Mouse (Mus musculus) cerebellum, postnatal 10 days (tissue): ENCODE results near the gene Gsta1.
"Not testable (repeated sequence)": the region's sequence is repeated elsewhere in the genome, so short reads cannot be mapped to it uniquely, and the experiment has no call there.

Source experiments
- DNase-seq, 2 experiments: peaks; one replicate each; pipeline ENCODE4 v3.0.0; 2021; ENCODE audit warnings: mixed read lengths in 2 of 2

Gsta1 gene

DNA sequence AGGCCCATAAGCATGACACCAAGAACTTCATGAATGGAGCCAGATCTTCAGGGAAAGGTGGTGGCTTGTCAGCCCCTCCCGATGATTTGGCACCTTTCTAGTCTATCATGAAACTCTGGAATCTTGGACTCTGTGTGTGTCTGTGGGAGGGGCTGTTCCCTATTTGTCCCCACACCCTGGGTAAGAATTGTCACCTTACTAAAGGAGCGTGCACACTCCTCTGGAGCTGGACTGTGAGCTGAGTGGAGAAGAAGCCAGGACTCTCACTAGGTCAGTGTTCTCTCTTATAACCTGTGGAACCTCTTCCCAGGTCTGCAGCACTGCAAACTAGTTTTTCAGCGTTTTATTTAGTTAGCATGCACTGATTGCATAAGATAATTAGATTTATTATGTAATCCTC, at the start of gene Gsta1:
Gene Gsta1 (plus strand): TSS at position 196 of the 400 bp plus-strand sequence.
- not testable (repeated sequence) for DNase-seq

DNA sequence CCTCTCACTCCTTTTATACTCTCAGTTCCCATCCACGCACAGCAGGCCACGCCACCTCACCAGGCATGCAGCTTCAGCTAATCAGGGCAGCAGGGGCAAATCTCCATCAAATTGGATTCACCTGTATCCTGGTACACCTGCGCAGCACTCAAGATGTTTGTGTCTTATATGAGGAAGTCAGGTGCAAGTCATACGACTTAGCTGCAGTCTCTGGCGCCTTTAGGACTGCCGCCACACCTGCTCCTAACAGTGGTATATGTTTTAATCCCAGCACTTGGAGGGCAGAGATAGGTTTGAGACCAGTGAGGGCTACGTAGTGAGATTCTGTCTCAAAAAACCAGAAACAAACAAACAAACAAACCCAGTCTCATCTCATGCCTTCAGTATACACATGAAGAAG, 48.0 kb upstream of the Gsta1 start, which contains the start of gene Gsta4:
Gene Gsta4 (plus strand): TSS at position 301 of the 400 bp plus-strand sequence.
- DNase-seq, result not testable (repeated sequence)

DNA sequence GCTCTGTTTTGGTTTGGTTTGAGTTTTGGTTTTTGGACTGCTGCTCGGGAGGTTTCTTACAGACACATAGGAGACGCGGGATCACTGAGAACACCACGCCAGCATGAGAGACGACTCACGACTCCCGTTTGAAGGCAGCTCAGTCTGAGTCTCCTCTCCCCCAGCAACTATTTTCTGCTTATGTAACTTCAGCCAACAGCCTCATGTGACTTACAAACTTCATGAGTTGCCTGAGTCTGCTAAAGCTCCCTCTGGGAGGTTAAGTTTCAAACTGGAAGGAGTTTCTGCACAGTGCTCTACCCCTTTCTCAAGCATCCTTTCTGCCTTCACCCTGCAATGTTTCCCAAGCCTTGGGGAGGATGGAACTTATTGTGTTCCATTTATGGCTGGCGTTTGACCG, 44.8 kb upstream of the Gsta1 start:
- no peak for DNase-seq

DNA sequence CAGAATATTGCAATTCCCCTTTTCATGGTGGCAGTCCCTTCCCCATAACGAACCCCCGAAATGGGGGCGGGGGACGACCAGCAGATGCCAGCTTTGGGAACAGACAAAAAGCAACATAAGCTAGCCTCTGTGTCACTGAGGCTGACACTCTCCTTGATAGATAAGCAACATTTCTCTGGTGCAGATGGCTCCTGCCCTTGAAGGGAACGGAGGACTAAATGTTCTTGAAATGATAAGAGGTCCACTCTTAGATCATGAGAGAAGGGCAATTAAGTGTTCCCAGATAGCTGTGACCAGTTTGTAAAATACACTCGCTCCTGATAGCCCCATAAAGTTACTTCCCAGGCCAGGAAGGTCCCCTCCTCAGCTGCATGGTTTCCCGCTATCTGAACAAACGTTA, 41.5 kb upstream of the Gsta1 start:
- DNase-seq, result no peak

DNA sequence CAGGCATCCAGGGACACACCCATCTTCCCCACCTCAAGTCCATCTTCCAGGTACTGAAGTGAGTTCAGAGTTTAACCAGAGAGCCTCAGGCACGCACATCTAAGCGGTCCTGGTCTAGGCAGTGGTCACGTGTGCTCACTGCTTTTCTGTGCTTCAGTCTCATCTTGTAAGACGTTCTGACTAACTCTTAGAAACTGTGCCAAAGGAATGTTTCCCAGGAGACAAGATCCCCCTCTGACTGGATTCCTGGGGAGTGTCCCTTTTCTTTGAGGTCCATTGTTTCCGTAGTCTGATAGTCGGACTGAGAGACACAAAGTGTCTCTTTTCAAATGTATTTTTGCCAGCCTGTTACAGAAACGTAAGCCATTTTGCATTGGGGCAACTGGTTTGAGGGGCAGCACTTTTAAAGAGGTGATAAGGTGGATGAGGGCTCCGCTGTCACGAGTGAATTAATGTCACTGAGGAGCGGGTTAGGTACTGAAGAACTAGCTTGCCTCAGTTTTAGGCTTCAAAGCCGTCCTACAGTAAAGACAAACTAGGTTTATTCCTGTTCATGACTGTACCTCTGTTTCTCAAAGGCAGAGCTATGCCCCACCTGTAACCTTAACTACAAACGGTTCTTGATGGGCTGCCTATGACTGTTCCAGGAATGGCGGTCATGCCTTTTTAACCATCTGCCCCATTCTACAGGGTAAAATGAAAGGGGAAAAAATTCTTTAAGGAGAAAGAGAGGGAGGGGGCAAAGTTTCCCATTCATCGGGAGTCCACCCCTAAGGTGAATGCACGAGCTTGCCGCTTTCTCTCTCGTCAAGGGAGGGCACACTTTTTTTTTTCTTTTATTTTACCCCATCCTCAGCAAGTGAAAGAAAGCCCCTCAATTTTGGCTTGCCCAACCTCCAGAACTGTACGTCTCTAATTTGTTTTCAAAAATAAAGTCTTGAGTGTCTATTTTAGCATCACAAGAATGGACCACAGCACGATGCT, 39.5 kb upstream of the Gsta1 start:
- DNase-seq, result no peak

DNA sequence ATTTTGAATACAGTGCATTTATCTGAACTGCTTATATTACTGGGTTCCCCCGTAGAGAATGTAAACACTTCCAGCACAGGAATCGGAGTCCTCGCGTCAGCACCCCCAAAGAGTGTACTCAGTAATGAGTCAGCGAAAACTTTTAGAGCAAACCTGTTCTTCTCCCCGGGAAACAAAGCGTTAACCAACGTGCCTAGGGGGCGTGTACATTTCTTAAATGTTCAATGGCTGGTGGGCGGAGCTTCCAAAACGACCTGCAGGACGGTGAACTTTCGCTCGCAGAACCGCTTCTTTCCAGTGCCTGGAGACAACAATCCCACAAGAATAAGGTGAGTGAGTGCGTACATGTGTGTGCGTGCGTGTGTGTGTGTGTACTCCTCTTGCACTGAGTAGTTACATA, 38.7 kb upstream of the Gsta1 start:
- peak; percentile 38 to 55 for DNase-seq

DNA sequence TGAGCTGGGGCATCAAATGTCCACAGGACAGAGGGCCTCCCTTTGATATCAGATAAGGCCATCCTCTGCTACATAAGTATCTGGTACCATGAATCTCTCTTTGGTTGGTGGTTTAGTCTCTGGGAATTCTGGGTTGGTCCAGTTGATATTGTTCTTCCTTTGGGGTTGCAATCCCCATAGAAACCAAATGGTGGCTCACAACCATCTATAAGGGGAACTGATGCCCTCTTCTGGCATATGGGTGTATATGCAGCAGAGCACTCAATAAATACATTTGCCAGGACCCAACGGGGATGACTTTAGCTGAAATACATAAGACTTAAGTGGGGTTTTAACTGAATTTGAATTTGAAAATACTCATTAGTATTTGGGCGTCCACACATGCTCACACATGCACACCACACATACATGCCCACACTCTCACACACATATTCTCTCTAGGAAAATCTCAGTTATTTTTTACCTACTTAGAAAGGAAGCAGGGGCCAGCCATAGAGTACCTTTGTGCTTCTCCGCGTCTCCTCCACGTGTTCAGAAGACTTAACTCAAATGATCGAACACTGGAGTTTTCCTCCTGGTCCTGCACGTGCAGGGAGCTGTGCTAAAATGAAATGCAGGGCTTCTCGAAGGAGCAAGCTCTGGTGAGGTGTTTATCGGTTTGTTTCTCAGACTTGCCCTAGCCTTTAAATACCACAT, 36.4 kb upstream of the Gsta1 start:
- peak; percentile 65 to 79 for DNase-seq

DNA sequence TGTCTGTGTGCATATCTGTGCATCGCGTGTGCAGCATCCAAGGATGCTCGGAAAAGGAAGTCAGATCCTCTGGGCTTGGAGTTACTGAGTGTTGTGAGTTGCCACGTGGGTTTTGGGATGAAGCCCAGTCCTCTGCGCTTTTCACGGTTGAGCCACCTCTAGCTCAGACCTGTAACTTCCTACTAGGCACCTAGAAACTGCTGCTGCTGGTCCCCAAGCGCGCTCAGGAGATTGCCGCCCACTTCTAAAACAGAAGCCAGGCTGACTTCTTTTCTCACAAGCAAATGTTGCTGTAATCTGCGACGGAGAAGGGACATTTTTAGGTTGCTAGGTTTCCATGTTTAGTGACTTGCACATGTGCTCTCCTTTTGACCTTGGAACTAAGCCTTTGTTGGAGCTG, 35.4 kb upstream of the Gsta1 start:
- DNase-seq, result peak; percentile 30 to 31

DNA sequence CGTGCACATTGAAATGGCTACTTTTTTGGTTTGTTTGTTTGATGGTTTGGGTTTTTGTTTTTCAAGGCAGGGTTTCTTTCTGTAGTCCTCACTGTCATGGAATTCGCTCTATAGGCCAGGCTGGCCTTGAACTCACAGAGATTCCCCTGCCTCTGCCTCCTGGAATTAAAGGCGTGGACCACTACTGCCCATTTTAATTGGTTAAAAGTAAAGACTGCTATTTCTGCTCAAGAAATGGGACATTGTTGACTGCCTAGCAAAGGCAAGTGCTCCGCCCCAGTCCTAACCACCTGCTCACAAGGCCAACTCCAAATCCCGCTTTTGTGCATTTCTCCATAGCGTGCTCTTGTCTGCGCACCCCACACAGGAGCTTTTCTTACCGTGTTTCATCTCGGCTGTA, 32.7 kb upstream of the Gsta1 start:
- DNase-seq, result no peak

DNA sequence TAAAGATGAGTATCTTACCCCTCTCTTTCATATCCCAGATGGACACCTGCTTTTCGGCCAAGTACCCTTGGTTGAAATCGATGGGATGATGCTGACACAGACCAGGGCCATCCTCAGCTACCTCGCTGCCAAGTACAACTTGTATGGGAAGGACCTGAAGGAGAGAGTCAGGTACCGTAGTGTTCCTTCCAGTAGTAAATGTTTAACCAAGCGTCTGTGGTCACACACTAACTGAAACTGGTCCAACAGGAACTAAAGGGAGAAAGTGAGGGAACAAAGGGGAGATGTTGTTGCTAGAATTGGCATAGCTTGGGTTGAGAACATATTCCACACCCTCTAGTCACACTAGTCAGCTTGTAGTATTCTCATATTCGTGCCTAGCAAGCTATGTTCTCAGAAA, 26.3 kb upstream of the Gsta1 start:
- DNase-seq, result no peak

DNA sequence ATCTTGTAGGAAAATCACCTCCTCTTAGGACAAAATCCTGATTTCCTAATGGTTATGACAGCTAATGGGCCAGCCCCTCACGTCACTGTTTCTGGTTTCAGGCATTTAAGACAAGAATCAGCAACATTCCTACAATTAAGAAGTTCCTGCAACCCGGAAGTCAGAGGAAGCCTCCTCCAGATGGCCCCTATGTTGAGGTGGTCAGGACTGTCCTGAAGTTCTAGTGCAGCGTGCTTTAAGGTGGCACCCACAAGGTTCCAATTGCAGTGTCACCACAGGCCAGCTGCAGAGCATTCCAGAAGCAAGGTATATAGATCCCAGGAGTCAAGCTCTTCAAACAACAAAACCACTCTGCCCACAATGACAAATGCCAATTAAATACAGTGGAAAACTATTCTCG, 21.5 kb upstream of the Gsta1 start:
- no peak for DNase-seq

DNA sequence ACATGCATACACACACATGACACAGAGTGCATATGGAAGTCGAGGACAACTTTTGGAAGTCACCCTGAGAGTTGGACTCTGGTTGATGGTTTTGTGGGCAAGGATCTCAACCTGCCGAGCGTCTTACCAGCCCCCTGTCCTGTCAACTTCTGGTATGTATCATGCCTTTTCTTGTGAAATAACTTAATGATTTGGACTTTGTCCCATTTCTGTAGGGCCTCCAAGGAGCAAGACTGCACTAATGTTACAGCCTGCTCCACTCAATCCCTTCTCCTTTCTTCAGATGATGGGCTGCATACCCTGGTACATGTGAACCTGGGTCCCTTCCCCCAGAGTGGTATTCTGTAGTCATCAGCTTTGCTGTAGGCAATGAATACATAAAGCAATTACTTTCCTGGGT, 20.4 kb upstream of the Gsta1 start:
- no peak for DNase-seq

DNA sequence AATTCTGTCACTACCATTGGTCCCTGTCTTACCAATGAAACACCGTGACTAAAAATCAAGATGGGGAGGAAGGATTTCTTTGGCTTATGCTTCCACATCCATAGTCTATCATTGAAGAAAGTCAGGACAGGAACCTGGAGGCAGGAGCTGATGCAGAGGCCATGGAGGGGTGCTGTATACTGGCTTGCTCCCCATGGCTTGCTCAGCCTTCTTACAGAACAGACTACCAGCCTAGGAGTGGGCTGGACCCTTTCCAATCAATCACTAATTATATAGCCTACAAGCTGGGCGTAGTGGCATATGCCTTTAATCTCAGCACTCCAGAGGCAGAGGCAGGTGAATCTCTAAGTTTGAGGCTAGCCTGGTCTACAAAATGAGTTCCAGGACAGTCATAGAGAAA, 19.6 kb upstream of the Gsta1 start:
- no peak for DNase-seq

DNA sequence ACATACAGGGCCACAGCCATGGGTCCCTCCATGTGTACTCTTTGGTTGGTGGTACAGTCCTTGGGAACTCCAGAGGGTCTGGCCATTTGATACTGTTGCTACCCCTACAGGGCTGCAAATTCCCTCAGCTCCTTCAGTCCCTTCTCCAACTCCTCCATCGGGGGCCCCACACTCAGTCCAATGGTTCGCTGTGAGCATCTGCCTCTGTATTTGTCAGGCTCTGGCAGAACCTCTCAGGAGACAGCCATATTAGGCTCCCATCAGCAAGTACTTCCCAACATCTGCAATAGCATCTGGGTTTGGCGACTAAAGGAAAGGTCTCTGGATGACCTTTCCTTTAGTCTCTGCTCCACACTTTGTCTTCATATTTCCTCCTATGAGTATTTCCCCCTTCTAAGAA, 18.9 kb upstream of the Gsta1 start:
- no peak for DNase-seq

DNA sequence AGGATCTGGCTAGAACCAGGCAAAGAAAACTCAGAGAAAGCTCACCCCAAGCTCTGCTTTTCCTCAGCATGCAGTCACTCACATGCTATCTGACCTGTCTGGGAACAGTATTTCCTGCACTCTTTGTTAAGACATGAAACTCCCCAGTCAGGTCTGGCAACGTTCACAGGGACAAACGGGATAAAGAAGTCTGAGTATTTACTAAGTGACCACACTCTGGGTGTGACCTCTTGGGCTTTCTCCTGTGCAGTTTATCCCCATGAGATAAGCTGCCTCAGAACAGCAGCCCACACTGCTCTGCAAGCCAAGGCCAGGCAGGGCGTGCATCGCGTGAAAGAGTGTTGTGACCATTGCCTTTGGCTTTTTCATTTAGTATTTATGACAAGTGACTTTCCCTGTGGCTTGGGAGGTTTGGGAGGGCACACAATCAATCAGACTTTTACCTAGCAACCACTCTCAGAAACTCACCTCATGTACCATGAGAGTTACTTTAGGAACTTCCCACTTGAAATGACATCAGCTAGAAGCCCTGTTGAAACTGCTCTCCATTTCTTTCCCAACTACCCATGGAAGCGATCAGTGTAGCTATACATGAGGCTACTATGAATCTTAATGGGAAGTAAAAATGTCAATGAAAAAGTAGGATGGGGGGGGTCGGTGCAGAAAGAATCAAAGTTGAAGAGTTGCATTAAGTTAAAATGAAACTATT, 18.0 kb upstream of the Gsta1 start:
- no peak for DNase-seq

DNA sequence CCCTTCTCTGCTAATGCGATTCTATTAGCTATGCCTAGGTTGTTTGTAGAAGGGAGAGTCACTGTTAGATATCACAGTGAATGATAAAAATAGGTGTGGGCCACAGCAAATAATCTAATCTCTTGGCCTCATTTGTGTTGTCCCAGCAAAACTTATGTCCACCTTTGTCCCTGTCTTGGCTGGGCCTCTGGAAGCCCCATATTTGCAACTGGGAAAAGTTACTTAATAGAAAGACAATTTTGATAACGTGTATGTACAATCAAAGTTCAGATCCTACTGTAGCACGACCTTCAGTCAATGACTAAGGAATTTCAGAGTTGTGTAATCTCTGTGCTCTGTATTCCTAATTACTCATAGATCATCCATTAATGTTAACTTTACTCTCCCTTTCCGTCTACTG, 13.4 kb upstream of the Gsta1 start:
- DNase-seq, result no peak

DNA sequence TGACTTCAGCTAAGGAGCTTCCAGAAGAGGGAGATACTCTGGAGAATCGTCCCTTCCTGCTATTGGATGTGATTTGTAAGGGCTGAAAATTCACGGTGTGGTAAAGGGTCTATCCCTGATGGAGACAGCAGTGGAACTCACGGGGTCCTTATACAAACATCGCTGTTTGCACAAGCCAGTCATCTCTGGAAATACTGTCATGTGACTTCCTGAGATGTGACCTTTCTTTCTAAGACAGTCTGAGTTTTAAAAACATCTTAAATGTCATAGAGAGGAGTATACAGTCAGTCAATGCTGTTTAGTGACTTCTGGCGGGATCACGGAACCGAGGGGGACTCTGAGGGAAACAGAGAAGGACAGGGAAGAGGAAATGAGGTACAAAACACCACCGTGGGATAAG, 7.8 kb upstream of the Gsta1 start:
- no peak for DNase-seq

DNA sequence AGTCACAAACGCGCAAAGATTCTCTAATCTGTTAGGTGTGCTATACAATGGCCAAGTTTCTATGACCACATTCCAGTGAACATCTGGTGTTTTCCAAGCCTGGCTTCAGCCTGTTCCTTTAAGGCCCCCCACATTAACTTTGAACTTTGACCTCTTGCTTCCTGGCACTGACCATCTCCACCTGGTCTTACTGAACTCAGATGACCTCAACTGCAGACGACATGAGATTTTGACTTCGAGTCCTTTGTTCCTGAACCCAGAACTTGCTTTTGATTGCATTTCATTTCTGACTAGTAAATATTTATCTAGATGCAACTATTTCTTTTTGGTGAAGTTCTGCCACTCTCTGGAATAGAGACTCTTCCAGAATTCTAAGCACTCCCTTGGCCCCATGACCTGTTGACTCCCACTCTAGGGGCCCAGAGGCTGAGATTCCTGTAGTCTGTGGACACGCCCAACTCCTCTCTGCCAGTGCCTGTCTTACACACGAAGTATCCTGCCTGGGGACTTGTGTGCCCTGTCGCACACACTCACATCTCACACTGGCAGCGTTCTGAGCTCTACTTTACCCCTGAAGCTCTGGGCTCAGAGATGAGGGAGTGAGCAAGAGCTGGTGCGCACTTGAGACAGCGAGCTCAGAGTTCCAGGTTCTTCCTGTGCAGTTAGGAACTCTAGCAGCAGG, 7.1 kb upstream of the Gsta1 start:
- no peak for DNase-seq

DNA sequence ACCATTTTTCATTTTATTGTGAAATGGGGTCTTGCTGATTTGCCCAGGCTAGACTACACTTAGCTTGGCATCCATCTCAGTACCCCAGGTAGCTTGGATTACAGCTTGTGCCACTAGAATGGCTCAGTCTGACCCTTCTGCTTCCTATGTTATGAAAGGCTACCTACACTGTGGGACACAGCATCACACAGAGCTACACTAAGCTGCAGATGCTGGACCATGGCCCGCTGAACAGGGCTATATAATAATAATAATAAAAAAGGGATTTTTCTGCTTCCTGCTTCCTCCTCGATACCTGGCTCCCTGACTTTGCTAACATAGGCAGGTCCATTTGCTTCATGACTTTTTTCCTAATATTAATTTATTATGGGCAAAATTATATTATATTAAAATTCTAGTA, 6.0 kb upstream of the Gsta1 start:
- no peak for DNase-seq

DNA sequence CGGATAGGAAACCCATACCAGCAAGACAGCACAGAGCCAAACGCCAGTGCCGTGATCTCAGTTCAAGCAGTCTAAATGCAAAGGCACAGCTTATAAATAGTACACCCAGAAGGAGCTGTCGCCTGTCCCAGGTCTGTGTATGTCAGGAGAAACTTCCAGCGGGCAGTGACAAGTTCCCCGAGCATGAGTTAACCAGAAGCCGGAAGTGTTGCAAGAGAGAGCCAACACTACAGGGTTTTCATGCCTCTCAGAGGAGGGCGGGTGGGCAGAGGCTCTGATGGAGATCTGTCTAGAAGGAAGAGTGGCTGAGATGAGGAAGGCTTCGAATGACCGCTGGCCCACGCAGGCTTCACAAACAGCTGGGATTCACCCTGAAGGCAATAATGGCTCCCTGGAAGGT, 5.2 kb upstream of the Gsta1 start:
- DNase-seq, result no peak

DNA sequence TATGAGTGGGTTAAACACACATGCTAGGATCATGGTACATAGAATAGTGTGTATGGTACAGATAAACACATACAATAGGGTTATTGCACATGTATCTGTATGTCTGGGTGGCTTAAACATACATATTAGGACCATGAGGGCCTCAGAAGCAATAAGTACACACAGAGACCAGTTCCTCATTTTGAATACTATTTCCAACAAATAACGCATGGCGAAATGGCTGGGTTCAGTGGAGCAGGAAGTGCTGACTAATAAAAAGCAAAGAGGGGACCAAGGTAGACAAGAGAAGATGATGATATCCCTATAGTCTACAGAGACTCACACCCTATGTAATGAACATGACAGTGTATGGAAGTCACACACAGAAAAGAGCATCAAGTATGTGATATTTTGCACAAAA, 2.3 kb upstream of the Gsta1 start:
- DNase-seq, result no peak

DNA sequence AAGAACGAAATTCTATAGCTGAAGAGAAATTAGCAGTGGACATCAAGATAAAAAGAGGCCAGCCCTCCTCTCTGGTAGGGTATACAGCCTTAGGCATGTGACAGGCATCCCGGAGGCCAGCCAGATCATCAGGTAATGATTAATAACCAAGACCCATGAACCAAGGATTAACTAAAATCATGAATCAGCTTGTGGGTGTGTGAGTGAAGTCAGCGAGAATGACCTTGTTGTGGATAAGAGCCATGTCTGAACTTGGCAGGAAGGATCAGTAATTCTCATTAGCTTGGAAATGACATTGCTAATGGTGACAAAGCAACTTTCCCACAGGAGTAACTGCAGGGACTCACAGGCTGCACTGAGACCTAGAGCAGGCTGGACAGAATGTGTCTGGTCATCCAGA, 798 bp upstream of the Gsta1 start:
- DNase-seq, result not testable (repeated sequence)
